Mouse (Mus musculus): ENCODE results near the gene Gcm1. TPM values are rescaled to one million over a fixed set of nuclear protein-coding genes. Genes with fewer than 3 reads are reported as not detected.

Gcm1 gene
- polyA plus RNA-seq, 1 experiment from 2014 or later, result 0.14 TPM

DNA sequence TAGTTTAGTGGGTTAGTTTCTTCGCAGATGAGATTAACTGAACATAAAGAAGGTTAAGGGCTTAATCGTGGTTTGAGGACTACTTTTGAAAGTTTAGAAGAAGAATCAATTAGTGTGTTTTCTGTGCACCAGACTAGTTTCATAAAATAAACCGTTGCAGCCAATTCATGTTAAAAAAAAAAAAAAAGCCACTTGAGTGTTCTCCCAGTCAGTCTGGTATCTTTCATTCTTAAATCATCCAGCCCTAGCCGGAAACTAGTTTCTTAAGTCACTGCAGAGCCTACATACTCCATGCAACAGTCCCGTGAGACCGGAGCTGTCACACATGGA lies 55.8 kb downstream of the Gcm1 start:
- peak overlapping the region; percentile 93 for H3K27ac ChIP-seq (ENCODE audit: low read length)
- H3K4me3 ChIP-seq (ENCODE audit: low read depth, low read length), result peak overlapping the region; percentile 81
- H3K36me3 ChIP-seq (ENCODE audit: insufficient read depth, low read length), result no peaks in the 10 kb centered on the region
- WGBS, result 15% methylated on average over 6 of the region's 6 CpGs
- H3K4me1 ChIP-seq (ENCODE audit: insufficient read depth, low read depth, low read length), result peaks cover 14% of the 10 kb centered on the region; the same call in 1 of the 2 replicates
- H3K27me3 ChIP-seq (replicated peaks; ENCODE audit: insufficient read depth, low read length), result no peaks in the 10 kb centered on the region
- no peaks in the 10 kb centered on the region for H3K9me3 ChIP-seq (ENCODE audit: low read length)
- ATAC-seq (peak; percentile 37; the same call in 1 of the 2 replicates), DNase-seq (ENCODE audit: low spot score) (no peak)
- TF ChIP-seq EP300 (IDR thresholded peaks at IDR 0.05) (no peak), CTCF (IDR thresholded peaks at IDR 0.05) (no peak)
- H3K9ac ChIP-seq (replicated peaks; ENCODE audit: low read depth), result peak overlapping the region; percentile 84; the same call in 1 of the 2 replicates
- H3K4me2 ChIP-seq (replicated peaks; ENCODE audit: low read depth, low read length), result peak overlapping the region; percentile 85

DNA sequence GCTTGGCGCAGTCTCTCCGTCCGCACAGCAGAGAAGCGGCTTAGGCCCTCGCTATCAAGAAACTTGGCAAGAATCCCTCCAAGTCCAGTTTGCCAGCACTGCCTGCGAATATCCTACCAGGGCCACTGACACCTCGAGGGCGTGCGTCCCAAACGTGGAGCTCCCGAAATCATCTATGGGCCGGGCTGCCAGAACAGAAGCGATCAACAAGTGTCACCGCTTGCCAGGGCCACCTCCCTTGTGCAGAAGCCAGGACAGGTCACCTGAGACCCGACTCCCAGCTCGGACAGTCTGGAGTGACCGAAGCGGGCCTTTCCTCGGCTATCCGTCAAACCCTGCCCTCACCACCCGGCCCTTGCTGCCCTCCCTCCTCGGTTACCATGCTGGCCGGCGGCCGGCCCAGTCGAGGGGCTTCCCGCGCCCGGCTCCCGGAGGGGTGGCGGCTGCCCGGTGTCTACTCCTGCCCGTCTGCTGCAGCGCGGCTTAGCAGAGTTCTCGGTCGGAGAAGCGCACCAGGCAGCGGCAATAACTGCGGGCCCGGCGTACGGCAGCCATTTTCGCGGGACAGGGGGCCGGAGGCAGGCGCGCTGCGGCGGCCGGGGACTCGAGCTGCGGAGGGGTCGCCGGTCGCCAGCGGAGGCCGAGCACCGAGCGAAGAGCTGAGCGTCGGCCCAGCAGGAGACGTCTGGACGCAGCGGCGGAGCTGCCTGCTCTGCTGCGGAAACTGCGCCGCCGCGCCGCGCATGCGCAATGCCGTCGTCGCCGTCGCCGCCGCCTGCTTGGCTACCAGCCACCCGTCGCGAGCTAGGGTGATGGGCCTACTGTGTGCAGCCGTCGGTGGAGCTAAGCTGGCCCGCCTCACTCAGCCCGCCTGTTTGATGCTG lies 56.4 kb downstream of the Gcm1 start:
- H3K4me1 ChIP-seq (ENCODE audit: insufficient read depth, low read depth, low read length), result peaks cover 14% of the 10 kb centered on the region; the same call in 1 of the 2 replicates
- no peaks in the 10 kb centered on the region for H3K36me3 ChIP-seq (ENCODE audit: insufficient read depth, low read length)
- peak; percentile 90 for DNase-seq (ENCODE audit: low spot score)
- H3K9me3 ChIP-seq (ENCODE audit: low read length), result no peaks in the 10 kb centered on the region
- H3K4me2 ChIP-seq (replicated peaks; ENCODE audit: low read depth, low read length), result peak overlapping the region; percentile 85
- peak overlapping the region; percentile 84 for H3K9ac ChIP-seq (replicated peaks; ENCODE audit: low read depth)
- peak; percentile 79 for ATAC-seq
- no peaks in the 10 kb centered on the region for H3K27me3 ChIP-seq (replicated peaks; ENCODE audit: insufficient read depth, low read length)
- TF ChIP-seq EP300 (IDR thresholded peaks at IDR 0.05), result no peak
- no peak for TF ChIP-seq CTCF (IDR thresholded peaks at IDR 0.05)
- H3K4me3 ChIP-seq (ENCODE audit: low read depth, low read length), result peak overlapping the region; percentile 81
- peak overlapping the region; percentile 93 for H3K27ac ChIP-seq (ENCODE audit: low read length)
- under 1% methylated on average over 81 of the region's 88 CpGs for whole genome bisulfite sequencing

DNA sequence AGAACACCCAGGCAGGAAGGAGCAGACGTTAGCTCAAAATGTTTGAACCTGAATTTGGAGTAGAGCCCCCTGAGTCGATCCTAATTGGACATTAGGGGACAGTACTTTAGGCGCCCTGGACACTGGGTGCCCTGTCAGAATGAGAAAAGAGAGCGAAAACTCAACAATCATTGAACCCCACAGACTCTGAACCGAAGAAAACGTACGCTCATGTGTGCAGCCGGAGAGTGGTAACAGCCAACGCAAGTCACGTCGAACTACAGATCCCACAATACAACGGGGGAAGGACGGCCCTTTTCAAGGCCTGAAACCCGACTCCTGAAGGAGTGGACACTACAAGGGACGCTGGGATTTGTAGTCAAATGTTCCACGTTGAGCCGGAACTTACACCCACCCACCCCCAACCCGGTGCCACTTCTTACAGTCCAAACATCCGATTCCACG lies 57.1 kb downstream of the Gcm1 start, which contains the start of the genes Fbxo9 and Ick:
Gene Fbxo9, minus strand, starts transcription at position 270 of the 444 bp plus-strand sequence.
Gene Ick, plus strand, starts transcription at position 397 of the 444 bp plus-strand sequence.
- ATAC-seq, result peak; percentile 92
- H3K4me2 ChIP-seq (replicated peaks; ENCODE audit: low read depth, low read length), result peak within 1 kb of the TSS; percentile 85
- H3K9me3 ChIP-seq (ENCODE audit: low read length), result no peaks in the 10 kb centered on the region
- peak within 1 kb of the TSS; percentile 84 for H3K9ac ChIP-seq (replicated peaks; ENCODE audit: low read depth)
- H3K4me1 ChIP-seq (ENCODE audit: insufficient read depth, low read depth, low read length), result peaks cover 14% of the 10 kb centered on the region; the same call in 1 of the 2 replicates
- under 1% methylated on average over 20 of the region's 20 CpGs for WGBS
- peak within 1 kb of the TSS; percentile 81 for H3K4me3 ChIP-seq (ENCODE audit: low read depth, low read length)
- H3K27ac ChIP-seq (ENCODE audit: low read length), result peak within 1 kb of the TSS; percentile 93
- TF ChIP-seq EP300 (IDR thresholded peaks at IDR 0.05), result no peak
- TF ChIP-seq CTCF (IDR thresholded peaks at IDR 0.05), result no peak
- H3K27me3 ChIP-seq (replicated peaks; ENCODE audit: insufficient read depth, low read length), result no peaks in the 10 kb centered on the region
- H3K36me3 ChIP-seq (ENCODE audit: insufficient read depth, low read length), result no peaks in the 10 kb centered on the region
- DNase-seq (ENCODE audit: low spot score), result peak; percentile 98

DNA sequence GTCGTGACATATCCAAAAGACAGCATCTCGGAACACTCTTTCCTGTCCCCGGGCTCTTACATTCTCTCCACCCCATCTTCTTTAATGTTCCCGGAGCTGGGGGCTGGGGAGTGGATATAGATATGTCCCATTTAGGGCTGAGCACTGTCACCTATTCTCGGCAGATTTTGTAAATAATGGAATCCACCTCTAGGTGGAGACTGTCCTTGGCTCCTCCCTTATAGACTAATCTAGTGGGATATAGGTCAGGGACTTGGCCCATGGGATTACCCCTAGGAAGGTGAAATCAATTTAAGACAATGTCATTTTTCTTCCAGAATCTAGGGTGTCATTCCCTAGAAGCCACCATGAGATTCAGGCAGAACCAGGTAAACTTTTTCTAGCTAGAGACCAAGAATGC lies 57.9 kb downstream of the Gcm1 start:
- H3K9ac ChIP-seq (replicated peaks; ENCODE audit: low read depth), result no peak overlapping the region
- 42% methylated on average over 5 of the region's 5 CpGs for WGBS

DNA sequence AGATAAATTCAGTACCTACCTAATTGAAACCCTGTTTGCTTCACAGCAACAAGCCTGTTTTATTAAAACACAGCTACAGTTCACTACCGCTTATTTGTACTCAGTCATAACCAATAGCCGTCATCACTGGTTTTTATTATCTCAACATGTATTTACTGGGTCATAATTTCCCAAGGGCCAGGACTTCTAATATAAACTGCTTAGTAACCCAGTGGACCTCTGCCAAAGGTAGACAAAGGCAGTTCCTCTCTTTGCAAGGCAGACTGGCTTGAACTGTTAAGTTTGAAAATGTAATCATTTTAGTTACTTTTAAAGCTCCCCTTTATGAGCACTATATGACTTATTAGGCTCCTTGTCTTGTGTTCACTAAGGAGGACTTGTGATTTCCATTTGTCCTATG lies 59.7 kb downstream of the Gcm1 start:
- H3K9ac ChIP-seq (replicated peaks; ENCODE audit: low read depth), result no peak overlapping the region
- TF ChIP-seq CTCF (IDR thresholded peaks at IDR 0.05) (no peak), EP300 (IDR thresholded peaks at IDR 0.05) (no peak)
- H3K4me2 ChIP-seq (replicated peaks; ENCODE audit: low read depth, low read length), result no peak overlapping the region
- peaks cover 12% of the 10 kb centered on the region; the same call in 1 of the 2 replicates for H3K4me1 ChIP-seq (ENCODE audit: insufficient read depth, low read depth, low read length)
- no peaks in the 10 kb centered on the region for H3K36me3 ChIP-seq (ENCODE audit: insufficient read depth, low read length)
- no peaks in the 10 kb centered on the region for H3K27me3 ChIP-seq (replicated peaks; ENCODE audit: insufficient read depth, low read length)
- no peak overlapping the region for H3K4me3 ChIP-seq (ENCODE audit: low read depth, low read length)
- WGBS, result 66% methylated on average over 2 of the region's 2 CpGs
- DNase-seq (ENCODE audit: low spot score), result no peak
- H3K27ac ChIP-seq (ENCODE audit: low read length), result no peak overlapping the region
- H3K9me3 ChIP-seq (ENCODE audit: low read length), result no peaks in the 10 kb centered on the region
- no peak for ATAC-seq

More for the DNA sequence above, 57.9 kb downstream of the Gcm1 start:
- Histone ChIP-seq H3K36me3 (ENCODE audit: insufficient read depth, low read length) (no peaks in the 10 kb centered on the region), H3K9me3 (ENCODE audit: low read length) (no peaks in the 10 kb centered on the region), H3K4me3 (ENCODE audit: low read depth, low read length) (peak overlapping the region; percentile 81), H3K27ac (ENCODE audit: low read length) (peak overlapping the region; percentile 51; the same call in 1 of the 2 replicates), H3K27me3 (replicated peaks; ENCODE audit: insufficient read depth, low read length) (no peaks in the 10 kb centered on the region), H3K4me2 (replicated peaks; ENCODE audit: low read depth, low read length) (peak overlapping the region; percentile 85), H3K4me1 (ENCODE audit: insufficient read depth, low read depth, low read length) (peaks cover 12% of the 10 kb centered on the region; the same call in 1 of the 2 replicates)
- DNase-seq (ENCODE audit: low spot score) (no peak), ATAC-seq (no peak)
- TF ChIP-seq EP300 (IDR thresholded peaks at IDR 0.05), result no peak
- TF ChIP-seq CTCF (IDR thresholded peaks at IDR 0.05), result peak; percentile 47

DNA sequence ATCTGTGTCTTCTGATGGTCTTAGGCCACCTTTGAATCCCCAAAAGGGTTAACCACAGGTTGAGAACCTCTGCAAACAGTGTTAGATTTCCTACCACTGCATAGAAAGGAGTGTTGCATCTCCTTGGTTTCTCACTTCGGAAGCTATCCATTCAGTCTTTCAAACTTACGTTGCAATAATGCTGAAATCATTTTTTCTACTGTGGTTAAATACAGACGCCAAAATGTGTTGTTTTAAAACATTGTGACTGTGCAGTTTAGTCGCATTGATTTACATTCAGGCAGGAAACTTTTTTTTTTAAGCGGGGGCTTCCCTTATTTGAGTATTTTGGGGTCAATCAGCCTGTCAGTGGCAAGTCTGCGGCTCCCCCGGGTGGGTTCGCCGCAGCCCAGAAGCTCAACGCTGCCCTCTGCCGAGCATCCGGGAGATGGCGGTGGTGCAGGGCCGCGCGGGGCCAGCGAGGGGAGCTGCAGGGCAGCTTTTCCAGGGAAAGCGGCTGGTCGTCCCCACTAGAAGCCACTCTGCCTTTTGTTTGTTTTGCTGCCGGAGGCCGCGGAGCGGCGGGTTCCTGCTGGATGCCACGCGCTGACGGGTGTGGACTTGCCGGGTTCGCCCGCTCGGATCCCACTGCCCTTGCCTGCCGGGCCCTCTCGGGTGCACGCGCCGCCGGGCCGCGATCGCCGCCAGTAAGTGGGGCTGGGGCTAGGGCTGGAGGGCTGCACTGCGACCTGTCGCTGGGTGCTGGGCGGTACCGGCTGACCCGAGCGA lies 61.2 kb downstream of the Gcm1 start:
- Histone ChIP-seq H3K27ac (ENCODE audit: low read length) (peak overlapping the region; percentile 92), H3K9me3 (ENCODE audit: low read length) (no peaks in the 10 kb centered on the region), H3K4me2 (replicated peaks; ENCODE audit: low read depth, low read length) (peak overlapping the region; percentile 72), H3K36me3 (ENCODE audit: insufficient read depth, low read length) (no peaks in the 10 kb centered on the region), H3K4me1 (ENCODE audit: insufficient read depth, low read depth, low read length) (peaks cover 7% of the 10 kb centered on the region; the same call in 1 of the 2 replicates), H3K27me3 (replicated peaks; ENCODE audit: insufficient read depth, low read length) (no peaks in the 10 kb centered on the region), H3K4me3 (ENCODE audit: low read depth, low read length) (peak overlapping the region; percentile 84), H3K9ac (replicated peaks; ENCODE audit: low read depth) (peak overlapping the region; percentile 81)
- peak; percentile 99 for TF ChIP-seq CTCF (IDR thresholded peaks at IDR 0.05)
- TF ChIP-seq EP300 (IDR thresholded peaks at IDR 0.05), result no peak
- DNase-seq (ENCODE audit: low spot score) (peak; percentile 97), ATAC-seq (peak; percentile 78)
- WGBS, result 1% methylated on average over 45 of the region's 47 CpGs
